21 mouse cellular contexts compared by ENCODE assay signal in genomic region chr1:171616881-171617515, GRCm38 (mm10). TPM values are rescaled to one million over a fixed set of nuclear protein-coding genes. Genes with fewer than 3 reads are reported as not detected.
A peak's percentile ranks its signal among the peaks of the same experiment; 100 is the strongest.
DNase-seq lines count a peak whose midpoint lies in the region; ATAC-seq lines count a peak whose summit lies in the region.
"Had no signal": no experiment of that assay in that cellular context is flagged by ENCODE, and none has a peak within 500 bp of the region (broad histone marks: within the 10 kb centered on the region; RNA-seq: fewer than 3 reads in every experiment).

No protein-coding gene starts in this region.

- H3K27ac ChIP-seq in macrophage, result peak overlapping the region; percentile 99
- no peak overlapping the region for H3K27ac ChIP-seq in forebrain, embryonic 14.5 days (ENCODE audit: low read depth, low read length)
- H3K27ac ChIP-seq: embryonic facial prominence, embryonic 12.5 days; heart, embryonic 10.5 days; layer of hippocampus, adult 2 months had no signal

- H3K36me3 ChIP-seq in macrophage (ENCODE audit: inconsistent target), result no peaks in the 10 kb centered on the region
- no peaks in the 10 kb centered on the region for H3K36me3 ChIP-seq in forebrain, embryonic 14.5 days (ENCODE audit: control insufficient read depth, insufficient read depth, low read length)
- H3K36me3 ChIP-seq: embryonic facial prominence, embryonic 12.5 days; heart, embryonic 10.5 days had no signal

- 42% methylated on average over 11 of the region's 11 CpGs for WGBS in macrophage (ENCODE audit: missing documents)
- whole genome bisulfite sequencing in forebrain, embryonic 14.5 days, result 80% methylated on average over 11 of the region's 11 CpGs

- no peak for ATAC-seq in forebrain, embryonic 14.5 days
- ATAC-seq: midbrain, embryonic 16.5 days; Patski had no signal

- H3K9ac ChIP-seq in forebrain, embryonic 14.5 days (ENCODE audit: low read length), result no peak overlapping the region
- H3K9ac ChIP-seq: embryonic facial prominence, embryonic 12.5 days had no signal

- H3K4me1 ChIP-seq in forebrain, embryonic 14.5 days (ENCODE audit: control insufficient read depth, insufficient read depth, low read length), result no peaks in the 10 kb centered on the region
- H3K4me1 ChIP-seq: embryonic facial prominence, embryonic 12.5 days; heart, embryonic 10.5 days had no signal

- no peak overlapping the region for H3K4me2 ChIP-seq in forebrain, embryonic 14.5 days (ENCODE audit: low read length)
- H3K4me2 ChIP-seq: embryonic facial prominence, embryonic 12.5 days; liver, embryonic 11.5 days had no signal

- H3K4me3 ChIP-seq in macrophage (ENCODE audit: inconsistent target), result no peak overlapping the region
- no peak overlapping the region for H3K4me3 ChIP-seq in forebrain, embryonic 14.5 days (ENCODE audit: low read depth, low read length)
- H3K4me3 ChIP-seq: embryonic facial prominence, embryonic 12.5 days; heart, embryonic 10.5 days; layer of hippocampus, adult 2 months had no signal

- H3K9me3 ChIP-seq in forebrain, embryonic 14.5 days (replicated peaks; ENCODE audit: control insufficient read depth, low read length), result no peaks in the 10 kb centered on the region
- H3K9me3 ChIP-seq: embryonic facial prominence, embryonic 12.5 days; heart, embryonic 10.5 days had no signal

- no peaks in the 10 kb centered on the region; the same call in 1 of the 2 replicates for H3K79me2 ChIP-seq in macrophage (ENCODE audit: inconsistent target)

- DNase-seq in adrenal gland, adult 8-10 months, result peak; percentile 11
- DNase-seq in adrenal gland, postnatal 25 days, result no peak
- DNase-seq in layer of hippocampus, adult 9-11 months, result peak; percentile 77
- no peak for DNase-seq in layer of hippocampus, adult 8-10 months (ENCODE audit: low spot score in 2 of 2)
- DNase-seq in brain, adult 2 months (ENCODE audit: low read depth, low spot score), result peak; percentile 23
- DNase-seq in forebrain, embryonic 14.5 days (ENCODE audit: low spot score), result no peak
- no peak for DNase-seq in retina, embryonic 14.5 days (ENCODE audit: low spot score)
- DNase-seq: cerebellum, adult 9-10 months; gastrocnemius, postnatal 14 days; heart, postnatal 4 days; kidney, adult 9 months had no signal

- H3K27me3 ChIP-seq in forebrain, embryonic 14.5 days (replicated peaks; ENCODE audit: control insufficient read depth, insufficient read depth, low read length), result no peaks in the 10 kb centered on the region
- H3K27me3 ChIP-seq: embryonic facial prominence, embryonic 12.5 days; Patski had no signal

RNA-seq across cellular contexts. Expression of gene Ly9, which starts 9.8 kb away (rescaled TPM):
- 1 to 10 TPM in 3 of 4 experiments, under 1 TPM in 1; 0.64 to 3.2 (median 2.1) TPM for total RNA-seq in adrenal gland, adult 8-10 months (2022)
- total RNA-seq in adrenal gland, postnatal 25 days (2021), result 0.48 and 0.67 TPM in 2 replicates
- total RNA-seq in layer of hippocampus, adult 8-10 months (2022), result 1 to 10 TPM in 2 of 4 experiments, under 1 TPM in 2; 0.25 to 6.0 (median 2.4) TPM
- 100 to 1,000 TPM in 23 of 26 experiments, 10 to 100 TPM in 3; 76.8 to 200 (median 144) TPM for total RNA-seq in macrophage (2018; cell fraction: chromatin; rRNA removed)
- 100 to 1,000 TPM; 293 to 703 (median 450) TPM for total RNA-seq in macrophage (2018; cell fraction: cytosol; rRNA removed)
- 100 to 1,000 TPM; 156 to 447 (median 313) TPM for total RNA-seq in macrophage (2018; cell fraction: nucleus; rRNA removed)
- 199 to 492 TPM (median 394 TPM) in 3 replicates for polyA plus RNA-seq in macrophage (2018)
- 0.10 TPM in 1 of 2 replicates, not detected in the other for polyA plus RNA-seq in forebrain, embryonic 14.5 days (2014; fragmentation: Nextera tagmentation; extraction: Ambion mirVana)
- total RNA-seq: layer of hippocampus, adult 2 months; left cerebral cortex, postnatal 10 days had no signal
- polyA plus RNA-seq: heart, embryonic 10.5 days; neural tube, embryonic 14.5 days; Patski had no signal

RNA-seq across cellular contexts. Expression of gene Slamf7, which starts 35.8 kb away (rescaled TPM):
- total RNA-seq in adrenal gland, adult 8-10 months (2022), result 1 to 10 TPM in 3 of 4 experiments, under 1 TPM in 1; 0.73 to 4.3 (median 2.0) TPM
- total RNA-seq in adrenal gland, postnatal 25 days (2021), result 0.30 TPM in 1 of 2 replicates, not detected in the other
- total RNA-seq in layer of hippocampus, adult 8-10 months (2022), result under 1 TPM in 1 of 4 experiments, not detected in 3; 0.13 TPM
- 1,000 to 10,000 TPM in 9 of 26 experiments, 100 to 1,000 TPM in 17; 248 to 1,912 (median 729) TPM for total RNA-seq in macrophage (2018; cell fraction: chromatin; rRNA removed)
- 1,000 to 10,000 TPM in 1 of 26 experiments, 100 to 1,000 TPM in 25; 219 to 1,276 (median 582) TPM for total RNA-seq in macrophage (2018; cell fraction: cytosol; rRNA removed)
- 1,000 to 10,000 TPM in 13 of 26 experiments, 100 to 1,000 TPM in 13; 184 to 2,064 (median 1,037) TPM for total RNA-seq in macrophage (2018; cell fraction: nucleus; rRNA removed)
- polyA plus RNA-seq in macrophage (2018), result 92.5 to 257 TPM (median 179 TPM) in 3 replicates
- polyA plus RNA-seq in forebrain, embryonic 14.5 days (2014; fragmentation: Nextera tagmentation; extraction: Ambion mirVana), result not detected in 2 replicates
- total RNA-seq: gastrocnemius, postnatal 14 days; heart, postnatal 4 days; layer of hippocampus, adult 2 months had no signal
- polyA plus RNA-seq: embryonic facial prominence, embryonic 12.5 days; heart, embryonic 10.5 days; liver, embryonic 11.5 days; midbrain, embryonic 16.5 days; neural tube, embryonic 14.5 days; Patski had no signal

RNA-seq across cellular contexts. Expression of gene Cd244a, which starts 58.0 kb away (rescaled TPM):
- total RNA-seq in adrenal gland, adult 8-10 months (2022), result 1 to 10 TPM in 2 of 4 experiments, under 1 TPM in 2; 0.71 to 1.3 (median 0.97) TPM
- total RNA-seq in adrenal gland, postnatal 25 days (2021), result 0.70 TPM in 1 of 2 replicates, not detected in the other
- total RNA-seq in layer of hippocampus, adult 8-10 months (2022), result 1 to 10 TPM in 2 of 4 experiments, not detected in 2; 1.5 to 1.6 TPM
- total RNA-seq in macrophage (2018; cell fraction: chromatin; rRNA removed), result 10 to 100 TPM in 14 of 26 experiments, 1 to 10 TPM in 12; 3.1 to 28.0 (median 11.2) TPM
- 1 to 10 TPM; 1.7 to 6.0 (median 3.1) TPM for total RNA-seq in macrophage (2018; cell fraction: cytosol; rRNA removed)
- total RNA-seq in macrophage (2018; cell fraction: nucleus; rRNA removed), result 10 to 100 TPM in 18 of 26 experiments, 1 to 10 TPM in 8; 4.2 to 27.9 (median 11.0) TPM
- 2.6 to 6.3 TPM (median 2.7 TPM) in 3 replicates for polyA plus RNA-seq in macrophage (2018)
- polyA plus RNA-seq in forebrain, embryonic 14.5 days (2014; fragmentation: Nextera tagmentation; extraction: Ambion mirVana), result not detected in 2 replicates
- total RNA-seq: gastrocnemius, postnatal 14 days; layer of hippocampus, adult 2 months; left cerebral cortex, postnatal 10 days had no signal
- polyA plus RNA-seq: brain, embryonic 14.5 days; midbrain, embryonic 16.5 days; neural tube, embryonic 14.5 days; Patski had no signal

Comparison
In these comparisons a context has a peak if more than half of its experiments do, and no peak if none do; other contexts are left out.
1. DNase-seq: peak in adrenal gland, adult 8-10 months (single experiment), layer of hippocampus, adult 9-11 months (single experiment) and brain, adult 2 months (single experiment); none in adrenal gland, postnatal 25 days (single experiment), layer of hippocampus, adult 8-10 months (0 of 2), forebrain, embryonic 14.5 days (single experiment) and retina, embryonic 14.5 days (single experiment).